Mouse (Mus musculus): ENCODE data around the gene Gjb3. TPM values are rescaled to one million over a fixed set of nuclear protein-coding genes. Genes with fewer than 3 reads are reported as not detected.

Gene Gjb3
- polyA plus RNA-seq, 1 experiment = 3.2 TPM

DNA sequence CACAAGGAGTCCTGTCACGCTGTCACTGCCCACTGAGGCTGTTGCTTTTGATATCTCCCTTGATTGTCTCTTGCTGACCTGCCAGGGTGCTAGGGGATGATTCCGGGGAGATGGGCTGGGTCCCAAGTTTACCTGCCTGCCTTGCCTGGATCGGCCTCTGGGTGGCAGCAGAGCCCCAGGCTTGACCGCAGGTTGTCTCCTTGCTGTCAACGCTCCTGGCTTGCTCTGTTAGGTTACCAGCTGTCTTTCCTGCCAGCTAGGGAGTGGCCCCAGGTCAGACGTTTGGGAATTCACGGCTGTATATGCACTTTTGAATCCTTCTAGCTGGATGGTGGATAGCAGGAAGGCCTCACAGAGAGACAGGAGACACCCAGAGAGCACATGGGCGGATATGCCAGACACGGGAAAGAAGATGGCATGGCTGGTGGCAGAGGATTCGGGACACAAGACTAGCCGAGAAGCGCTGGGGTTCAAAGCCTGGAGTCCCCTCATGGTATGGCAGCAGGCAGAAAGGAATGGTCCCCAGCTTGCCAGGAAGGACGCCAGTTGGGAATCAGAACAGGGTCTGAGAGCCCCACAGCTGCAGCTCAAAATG lies 37.8 kb upstream of the Gjb3 start:
- TF ChIP-seq CTCF (IDR thresholded peaks at IDR 0.05; ENCODE audit: control insufficient read depth, insufficient read depth, insufficient replicate concordance, low read depth, low read length) (peak; percentile 97), POLR2A (IDR thresholded peaks at IDR 0.05; ENCODE audit: control insufficient read depth, low read depth, low read length) (no peak)

DNA sequence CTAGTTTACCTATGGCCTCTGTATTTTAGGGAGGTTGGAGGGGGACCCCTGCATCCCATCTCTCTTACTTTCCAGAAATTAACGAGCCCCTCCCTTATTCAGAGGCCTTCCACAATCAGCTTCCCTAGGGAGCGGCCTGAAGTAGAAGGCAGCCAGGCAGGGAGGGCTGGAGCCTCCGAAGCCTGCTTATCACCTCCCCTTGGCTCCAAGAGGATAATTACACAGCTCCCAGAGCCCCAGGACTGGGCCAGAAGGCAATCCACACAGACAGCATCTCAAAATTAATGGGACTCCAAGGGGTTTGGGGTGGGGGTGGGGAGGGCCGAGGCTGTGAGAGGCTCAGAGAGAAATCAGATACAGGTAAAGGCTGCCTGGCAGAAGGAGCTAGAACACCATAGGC lies 35.2 kb upstream of the Gjb3 start:
- Histone ChIP-seq H3K27ac (ENCODE audit: control insufficient read depth, insufficient read depth, low read depth, low read length) (no peak overlapping the region), H3K36me3 (ENCODE audit: control insufficient read depth, insufficient read depth, low read length) (no peaks in the 10 kb centered on the region)
- TF ChIP-seq CTCF (IDR thresholded peaks at IDR 0.05; ENCODE audit: control insufficient read depth, insufficient read depth, insufficient replicate concordance, low read depth, low read length) = no peak
- no peak for TF ChIP-seq POLR2A (IDR thresholded peaks at IDR 0.05; ENCODE audit: control insufficient read depth, low read depth, low read length)

More for the DNA sequence above, 37.8 kb upstream of the Gjb3 start:
- Histone ChIP-seq H3K27ac (ENCODE audit: control insufficient read depth, insufficient read depth, low read depth, low read length) (no peak overlapping the region), H3K4me1 (ENCODE audit: control insufficient read depth, insufficient read depth, low read length) (no peaks in the 10 kb centered on the region; the same call in 1 of the 2 replicates), H3K27me3 (ENCODE audit: control insufficient read depth, insufficient read depth, low read length) (no peaks in the 10 kb centered on the region), H3K4me3 (ENCODE audit: control insufficient read depth, low read depth, low read length) (no peak overlapping the region), H3K36me3 (ENCODE audit: control insufficient read depth, insufficient read depth, low read length) (no peaks in the 10 kb centered on the region)

DNA sequence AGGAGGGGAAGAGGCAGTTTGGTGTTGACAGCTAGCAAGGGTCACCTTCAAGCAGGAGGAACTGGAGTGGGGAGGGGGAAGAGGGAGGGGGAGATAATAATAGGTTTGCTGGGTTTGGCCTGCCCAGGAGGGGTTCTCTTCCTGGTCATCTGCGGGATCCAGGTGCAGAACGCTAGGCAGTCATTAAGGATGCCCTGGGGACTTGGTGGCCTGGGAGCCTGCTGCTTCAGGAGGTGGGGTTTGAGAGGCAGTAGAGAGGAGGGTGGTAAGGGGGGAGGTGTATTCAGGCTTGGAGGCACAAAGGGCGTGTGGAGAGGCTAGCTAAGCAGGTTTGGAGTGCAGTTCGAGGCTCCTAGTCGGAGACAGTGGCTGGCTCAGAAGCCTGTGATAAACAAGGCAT lies 34.8 kb upstream of the Gjb3 start:
- no peaks in the 10 kb centered on the region for H3K36me3 ChIP-seq (ENCODE audit: control insufficient read depth, insufficient read depth, low read length)
- TF ChIP-seq CTCF (IDR thresholded peaks at IDR 0.05; ENCODE audit: control insufficient read depth, insufficient read depth, insufficient replicate concordance, low read depth, low read length) = no peak
- no peak for TF ChIP-seq POLR2A (IDR thresholded peaks at IDR 0.05; ENCODE audit: control insufficient read depth, low read depth, low read length)
- no peak overlapping the region for H3K27ac ChIP-seq (ENCODE audit: control insufficient read depth, insufficient read depth, low read depth, low read length)
- no peaks in the 10 kb centered on the region for H3K27me3 ChIP-seq (ENCODE audit: control insufficient read depth, insufficient read depth, low read length)
- H3K4me3 ChIP-seq (ENCODE audit: control insufficient read depth, low read depth, low read length) = no peak overlapping the region
- H3K4me1 ChIP-seq (ENCODE audit: control insufficient read depth, insufficient read depth, low read length) = no peaks in the 10 kb centered on the region; the same call in 1 of the 2 replicates

More for the DNA sequence above, 35.2 kb upstream of the Gjb3 start:
- Histone ChIP-seq H3K4me3 (ENCODE audit: control insufficient read depth, low read depth, low read length) (no peak overlapping the region), H3K27me3 (ENCODE audit: control insufficient read depth, insufficient read depth, low read length) (no peaks in the 10 kb centered on the region), H3K4me1 (ENCODE audit: control insufficient read depth, insufficient read depth, low read length) (no peaks in the 10 kb centered on the region; the same call in 1 of the 2 replicates)

DNA sequence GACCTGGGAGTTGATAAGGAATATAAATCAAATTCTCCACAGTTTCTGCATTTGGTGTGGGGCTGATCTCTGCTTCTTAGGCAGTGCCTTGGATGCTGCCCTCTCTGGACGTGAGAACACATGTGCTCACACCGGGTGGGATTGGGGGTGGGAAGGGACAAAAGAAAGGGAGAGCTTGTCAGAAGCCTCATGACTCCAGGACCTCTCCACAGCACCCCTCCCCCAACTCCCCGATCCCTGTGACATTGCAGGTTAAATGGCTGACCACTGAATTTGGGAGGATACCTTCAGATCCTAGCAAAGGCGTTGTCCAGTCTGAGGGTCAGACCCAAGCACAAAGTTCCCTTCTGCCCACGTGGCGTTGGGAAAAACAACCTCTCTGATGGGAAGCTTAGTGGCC lies 33.8 kb upstream of the Gjb3 start:
- H3K36me3 ChIP-seq (ENCODE audit: control insufficient read depth, insufficient read depth, low read length) = no peaks in the 10 kb centered on the region
- H3K27me3 ChIP-seq (ENCODE audit: control insufficient read depth, insufficient read depth, low read length) = no peaks in the 10 kb centered on the region
- TF ChIP-seq CTCF (IDR thresholded peaks at IDR 0.05; ENCODE audit: control insufficient read depth, insufficient read depth, insufficient replicate concordance, low read depth, low read length) = no peak
- TF ChIP-seq POLR2A (IDR thresholded peaks at IDR 0.05; ENCODE audit: control insufficient read depth, low read depth, low read length) = no peak
- H3K27ac ChIP-seq (ENCODE audit: control insufficient read depth, insufficient read depth, low read depth, low read length) = no peak overlapping the region
- no peaks in the 10 kb centered on the region; the same call in 1 of the 2 replicates for H3K4me1 ChIP-seq (ENCODE audit: control insufficient read depth, insufficient read depth, low read length)
- no peak overlapping the region for H3K4me3 ChIP-seq (ENCODE audit: control insufficient read depth, low read depth, low read length)

DNA sequence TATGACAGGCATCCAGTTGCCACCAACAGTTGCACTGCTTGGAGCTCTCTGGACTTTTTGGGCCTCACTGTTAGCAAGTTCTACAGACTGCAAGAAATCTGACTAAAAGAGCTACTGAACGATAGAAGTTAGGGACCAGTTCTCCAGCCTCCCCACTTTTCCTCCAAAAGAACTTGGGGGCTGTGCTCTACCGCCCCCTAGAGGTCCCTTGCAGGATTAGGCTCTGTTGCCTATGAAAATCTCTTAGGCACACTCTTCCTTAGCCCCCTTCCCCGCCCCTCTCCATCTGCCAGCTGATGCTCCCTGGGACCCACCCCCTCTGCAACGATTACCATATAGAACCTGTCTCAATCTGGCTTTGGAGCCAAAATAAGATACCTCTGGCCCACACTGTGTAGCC lies 32.7 kb upstream of the Gjb3 start:
- Histone ChIP-seq H3K27me3 (ENCODE audit: control insufficient read depth, insufficient read depth, low read length) (no peaks in the 10 kb centered on the region), H3K4me3 (ENCODE audit: control insufficient read depth, low read depth, low read length) (no peak overlapping the region), H3K36me3 (ENCODE audit: control insufficient read depth, insufficient read depth, low read length) (no peaks in the 10 kb centered on the region), H3K27ac (ENCODE audit: control insufficient read depth, insufficient read depth, low read depth, low read length) (no peak overlapping the region), H3K4me1 (ENCODE audit: control insufficient read depth, insufficient read depth, low read length) (no peaks in the 10 kb centered on the region)
- TF ChIP-seq POLR2A (IDR thresholded peaks at IDR 0.05; ENCODE audit: control insufficient read depth, low read depth, low read length) (no peak), CTCF (IDR thresholded peaks at IDR 0.05; ENCODE audit: control insufficient read depth, insufficient read depth, insufficient replicate concordance, low read depth, low read length) (peak; percentile 47; the same call in 1 of the 2 replicates)

DNA sequence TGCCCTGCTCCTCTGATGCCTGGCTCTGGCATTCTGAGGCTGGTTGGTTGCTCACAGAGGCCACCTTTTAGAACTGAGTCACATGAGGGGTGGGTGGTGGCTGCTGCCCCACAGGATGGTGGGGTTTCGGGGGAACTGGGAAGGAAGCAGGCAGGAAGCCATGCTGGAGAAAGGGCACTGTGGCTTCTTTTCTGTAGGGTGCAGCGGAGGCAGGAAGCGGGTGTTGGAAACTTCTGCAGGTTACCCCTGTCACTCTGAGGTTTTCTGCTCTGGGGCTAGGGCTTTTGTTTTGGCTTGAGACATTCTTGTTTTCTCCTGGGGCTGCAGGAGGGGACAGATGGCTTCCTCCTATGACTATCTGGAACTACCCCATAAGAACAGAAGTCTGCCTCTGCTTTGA lies 31.9 kb upstream of the Gjb3 start:
- H3K36me3 ChIP-seq (ENCODE audit: control insufficient read depth, insufficient read depth, low read length) = no peaks in the 10 kb centered on the region
- H3K4me1 ChIP-seq (ENCODE audit: control insufficient read depth, insufficient read depth, low read length) = no peaks in the 10 kb centered on the region
- H3K27ac ChIP-seq (ENCODE audit: control insufficient read depth, insufficient read depth, low read depth, low read length) = no peak overlapping the region
- no peak for TF ChIP-seq POLR2A (IDR thresholded peaks at IDR 0.05; ENCODE audit: control insufficient read depth, low read depth, low read length)
- TF ChIP-seq CTCF (IDR thresholded peaks at IDR 0.05; ENCODE audit: control insufficient read depth, insufficient read depth, insufficient replicate concordance, low read depth, low read length) = no peak
- no peaks in the 10 kb centered on the region for H3K27me3 ChIP-seq (ENCODE audit: control insufficient read depth, insufficient read depth, low read length)
- H3K4me3 ChIP-seq (ENCODE audit: control insufficient read depth, low read depth, low read length) = no peak overlapping the region

DNA sequence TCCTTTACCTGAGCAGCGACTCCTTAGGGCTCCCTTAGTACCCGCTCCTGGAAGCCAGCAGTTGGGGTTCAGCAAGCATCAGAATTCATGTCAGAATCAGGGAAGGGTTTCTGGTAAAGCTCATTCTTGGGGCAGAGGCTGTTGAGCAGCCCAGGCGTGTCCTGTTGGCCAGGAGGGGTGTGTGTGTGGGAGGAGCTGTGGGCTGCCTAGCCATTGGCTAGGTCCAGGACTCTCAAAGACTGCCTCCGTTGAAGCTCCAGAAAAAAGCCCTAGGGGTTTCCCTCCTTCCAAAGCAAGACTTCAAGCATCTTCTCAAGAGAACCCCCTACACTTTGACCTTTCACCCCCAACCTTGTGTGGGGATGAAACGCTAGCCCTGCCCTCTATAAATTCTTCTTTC lies 27.4 kb upstream of the Gjb3 start, which contains the start of gene Gjb5:
TSS of gene Gjb5 (minus strand) at position 164 of the 400 bp plus-strand sequence.
- no peaks in the 10 kb centered on the region for H3K4me1 ChIP-seq (ENCODE audit: control insufficient read depth, insufficient read depth, low read length)
- H3K36me3 ChIP-seq (ENCODE audit: control insufficient read depth, insufficient read depth, low read length) = no peaks in the 10 kb centered on the region
- no peak within 1 kb of the TSS for H3K27ac ChIP-seq (ENCODE audit: control insufficient read depth, insufficient read depth, low read depth, low read length)
- TF ChIP-seq POLR2A (IDR thresholded peaks at IDR 0.05; ENCODE audit: control insufficient read depth, low read depth, low read length) (no peak), CTCF (IDR thresholded peaks at IDR 0.05; ENCODE audit: control insufficient read depth, insufficient read depth, insufficient replicate concordance, low read depth, low read length) (no peak)
- no peak within 1 kb of the TSS for H3K4me3 ChIP-seq (ENCODE audit: control insufficient read depth, low read depth, low read length)
- H3K27me3 ChIP-seq (ENCODE audit: control insufficient read depth, insufficient read depth, low read length) = no peaks in the 10 kb centered on the region
